Mouse (Mus musculus): ENCODE results near the gene Eif3k.

- TF ChIP-seq CTCF (conservative IDR thresholded peaks at IDR 0.05; ENCODE audit: insufficient read depth, insufficient read length, low read depth, low read length): peak; percentile 55
- no peak for TF ChIP-seq POLR2A (IDR thresholded peaks at IDR 0.05; ENCODE audit: low read depth, low read length)
Measured at GRCm38 (mm10) chr7:28973025-28973424, 8.6 kb downstream of the Eif3k start.

Measured in kidney, adult 2 months (tissue).